Mouse (Mus musculus): Measurements from ENCODE around the gene Etv4. TPM values are rescaled to one million over a fixed set of nuclear protein-coding genes. Genes with fewer than 3 reads are reported as not detected.

The Etv4 gene
- total and polyA plus RNA-seq, 3 experiments = 2.4 to 3.1 (median 2.4) TPM

DNA sequence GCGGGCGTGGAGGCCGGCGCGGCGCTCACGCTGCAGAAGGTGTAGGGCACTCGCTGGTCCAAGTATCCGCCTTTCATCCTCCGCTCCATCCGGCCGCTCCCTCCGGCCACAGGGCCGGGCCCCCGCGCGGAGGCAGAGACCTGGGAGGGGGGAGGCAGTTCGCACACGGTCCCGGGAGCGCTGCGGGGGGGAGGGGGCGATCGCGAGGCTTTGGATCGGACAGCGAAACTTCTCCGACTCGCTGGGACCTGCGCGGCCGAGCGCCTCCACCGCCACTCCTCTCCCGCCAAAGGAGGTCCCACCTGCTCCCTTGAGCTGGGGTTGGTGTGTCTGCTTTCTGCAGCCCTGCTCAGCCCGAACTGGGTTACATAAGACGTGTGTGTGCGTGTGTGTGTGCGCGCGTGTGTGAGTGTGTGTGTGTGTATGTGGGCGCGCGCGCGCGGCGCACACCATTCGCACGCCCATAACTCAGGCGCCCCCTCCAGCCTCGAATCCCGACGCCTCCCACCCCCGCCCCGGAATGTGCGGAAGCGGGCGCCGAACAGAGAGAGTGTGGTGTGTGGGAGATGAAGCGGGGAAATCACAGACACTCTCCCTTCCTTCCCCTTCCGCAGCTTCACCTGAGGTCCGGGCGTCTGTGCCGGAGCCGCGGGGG lies 556 bp downstream of the Etv4 start:
- Histone ChIP-seq H3K9ac (ENCODE audit: insufficient read depth, low read depth) (no peak overlapping the region), H3K27me3 (replicated peaks) (peaks cover 68% of the 10 kb centered on the region), H3K27ac (ENCODE audit: insufficient read depth, low read depth) (no peak overlapping the region), H3K36me3 (replicated peaks in 1 of 2; ENCODE audit: control insufficient read depth in 1 of 2, insufficient read depth in 1 of 2, low read length in 1 of 2) (no peaks in the 10 kb centered on the region), H3K4me1 (ENCODE audit: control insufficient read depth in 1 of 2, insufficient read depth in 2 of 2) (peaks cover 4 to 39% of the 10 kb centered on the region in 2 experiments; a peak in 2 of 4 replicates), H3K9me3 (replicated peaks; ENCODE audit: low read length) (no peaks in the 10 kb centered on the region), H3K4me3 (replicated peaks in 1 of 3; ENCODE audit: low read depth in 2 of 3, low read length in 2 of 3, poor library complexity in 1 of 3) (peak overlapping the region; percentile 28 to 65 (median 53)), H3K79me2 (replicated peaks; ENCODE audit: control insufficient read depth, extremely low read depth, insufficient read depth, poor library complexity, severe bottlenecking) (no peaks in the 10 kb centered on the region), H3K4me2 (ENCODE audit: insufficient read depth, low read depth, poor library complexity, severe bottlenecking) (peak overlapping the region; percentile 96)
- in situ Hi-C loops (cut with MboI; ENCODE audit: low pct_ligation_motif_present, low pct_unique_long_range_greater_than_20kb, low sequenced_read_pairs) = no loop called here
- TF ChIP-seq NRF1 (IDR thresholded peaks at IDR 0.05; ENCODE audit: low read depth, low read length) = peak; percentile 42; the same call in 1 of the 2 replicates
- no peak for TF ChIP-seq HCFC1 (IDR thresholded peaks at IDR 0.05; ENCODE audit: low read depth, low read length)
- peak; percentile 20; the same call in 1 of the 2 replicates for TF ChIP-seq BHLHE40 (IDR thresholded peaks at IDR 0.05; ENCODE audit: low read depth, low read length)
- dilution Hi-C loops (cut with MboI; ENCODE audit: extremely low pct_ligation_motif_present, extremely low pct_unique_long_range_greater_than_20kb, low sequenced_read_pairs) = no loop called here
- peak; percentile 30 for DNase-seq (ENCODE audit: extremely low read depth)

DNA sequence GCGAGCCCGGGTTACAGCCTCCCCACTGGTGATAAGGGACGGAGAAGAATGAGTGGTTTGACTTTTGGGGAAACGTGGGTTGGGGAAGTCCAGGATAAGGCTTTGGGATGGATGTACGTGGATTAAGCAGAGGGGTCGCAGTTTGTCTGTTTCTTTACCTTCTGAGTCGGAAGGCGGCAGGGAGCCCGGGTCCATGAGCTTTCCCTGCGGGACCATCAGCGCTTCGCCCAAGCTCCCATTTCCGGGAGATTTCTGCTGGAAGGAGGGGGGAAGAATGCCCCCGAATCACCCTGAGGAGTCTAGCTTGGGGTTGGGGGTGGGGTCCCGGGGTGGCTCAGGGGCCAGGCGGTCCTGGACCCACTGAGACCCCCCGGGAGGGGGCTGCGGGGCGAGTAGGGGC lies 1.1 kb downstream of the Etv4 start:
- peak overlapping the region; percentile 96 for H3K4me2 ChIP-seq (ENCODE audit: insufficient read depth, low read depth, poor library complexity, severe bottlenecking)
- in situ Hi-C loops (cut with MboI; ENCODE audit: low pct_ligation_motif_present, low pct_unique_long_range_greater_than_20kb, low sequenced_read_pairs) = no loop called here
- no peak overlapping the region for H3K9ac ChIP-seq (ENCODE audit: insufficient read depth, low read depth)
- dilution Hi-C loops (cut with MboI; ENCODE audit: extremely low pct_ligation_motif_present, extremely low pct_unique_long_range_greater_than_20kb, low sequenced_read_pairs) = no loop called here
- no peak overlapping the region for H3K27ac ChIP-seq (ENCODE audit: insufficient read depth, low read depth)
- no peaks in the 10 kb centered on the region for H3K79me2 ChIP-seq (replicated peaks; ENCODE audit: control insufficient read depth, extremely low read depth, insufficient read depth, poor library complexity, severe bottlenecking)
- no peak overlapping the region for H3K4me3 ChIP-seq (replicated peaks in 1 of 3; ENCODE audit: low read depth in 2 of 3, low read length in 2 of 3, poor library complexity in 1 of 3)
- TF ChIP-seq NELFE (IDR thresholded peaks at IDR 0.05; ENCODE audit: low read depth, low read length) (no peak), MAZ (IDR thresholded peaks at IDR 0.05; ENCODE audit: low read depth, low read length) (0 out of 2 replicates have a peak, but pooled peaks have one; percentile 22)
- H3K9me3 ChIP-seq (replicated peaks; ENCODE audit: low read length) = no peaks in the 10 kb centered on the region
- H3K4me1 ChIP-seq (ENCODE audit: control insufficient read depth in 1 of 2, insufficient read depth in 2 of 2) = peaks cover 4 to 39% of the 10 kb centered on the region in 2 experiments; a peak in 2 of 4 replicates
- peaks cover 68% of the 10 kb centered on the region for H3K27me3 ChIP-seq (replicated peaks)
- H3K36me3 ChIP-seq (replicated peaks in 1 of 2; ENCODE audit: control insufficient read depth in 1 of 2, insufficient read depth in 1 of 2, low read length in 1 of 2) = no peaks in the 10 kb centered on the region
- no peak for DNase-seq (ENCODE audit: extremely low read depth)

DNA sequence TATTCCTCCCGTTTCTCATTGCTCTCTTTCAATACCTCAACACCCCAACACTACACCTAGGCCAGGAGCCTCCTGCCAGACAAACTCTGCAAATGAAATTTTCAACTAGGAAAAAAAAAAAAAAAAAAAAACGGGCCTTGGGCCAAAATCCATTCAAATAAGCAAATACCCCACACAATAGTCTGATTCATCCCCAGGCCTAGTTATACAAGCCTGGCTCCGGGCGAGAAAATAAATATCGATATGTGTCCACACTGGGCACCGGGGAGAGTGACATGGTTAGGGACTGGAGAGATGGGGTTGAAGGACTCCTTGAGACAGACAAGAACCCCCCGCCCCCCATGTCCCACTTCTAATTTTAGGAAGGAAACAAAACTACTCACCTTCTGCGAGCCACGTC lies 1.6 kb downstream of the Etv4 start:
- no peak overlapping the region for H3K4me2 ChIP-seq (ENCODE audit: insufficient read depth, low read depth, poor library complexity, severe bottlenecking)

More for the DNA sequence above, 1.6 kb downstream of the Etv4 start:
- no peak for TF ChIP-seq ZNF384 (IDR thresholded peaks at IDR 0.05; ENCODE audit: low read depth, low read length)
- TF ChIP-seq E2F4 (IDR thresholded peaks at IDR 0.05; ENCODE audit: insufficient replicate concordance, low read depth, low read length) = no peak
- TF ChIP-seq POLR2AphosphoS2 (IDR thresholded peaks at IDR 0.05; ENCODE audit: low read depth, low read length) = no peak
- TF ChIP-seq JUN (IDR thresholded peaks at IDR 0.05; ENCODE audit: insufficient read depth, low read depth, low read length) = no peak
- TF ChIP-seq PAX5 (IDR thresholded peaks at IDR 0.05; ENCODE audit: low read length) = no peak
- TF ChIP-seq UBTF (IDR thresholded peaks at IDR 0.05; ENCODE audit: low read depth, low read length) = no peak
- no peak for TF ChIP-seq RAD21 (IDR thresholded peaks at IDR 0.05; ENCODE audit: low read depth, low read length)
- no peak for TF ChIP-seq NELFE (IDR thresholded peaks at IDR 0.05; ENCODE audit: low read depth, low read length)
- TF ChIP-seq IRF4 (IDR thresholded peaks at IDR 0.05; ENCODE audit: low read depth, low read length) = no peak
- no peak for TF ChIP-seq ZMIZ1 (IDR thresholded peaks at IDR 0.05; ENCODE audit: low read depth, low read length)
- no peak for TF ChIP-seq RCOR1 (conservative IDR thresholded peaks at IDR 0.05; ENCODE audit: low read depth, low read length)
- Histone ChIP-seq H3K9ac (ENCODE audit: insufficient read depth, low read depth) (no peak overlapping the region), H3K27me3 (replicated peaks) (peaks cover 67% of the 10 kb centered on the region), H3K4me3 (replicated peaks in 1 of 3; ENCODE audit: low read depth in 2 of 3, low read length in 2 of 3, poor library complexity in 1 of 3) (no peak overlapping the region), H3K9me3 (replicated peaks; ENCODE audit: low read length) (no peaks in the 10 kb centered on the region), H3K79me2 (replicated peaks; ENCODE audit: control insufficient read depth, extremely low read depth, insufficient read depth, poor library complexity, severe bottlenecking) (no peaks in the 10 kb centered on the region), H3K36me3 (replicated peaks in 1 of 2; ENCODE audit: control insufficient read depth in 1 of 2, insufficient read depth in 1 of 2, low read length in 1 of 2) (no peaks in the 10 kb centered on the region), H3K27ac (ENCODE audit: insufficient read depth, low read depth) (no peak overlapping the region), H3K4me1 (ENCODE audit: control insufficient read depth in 1 of 2, insufficient read depth in 2 of 2) (peaks cover 4 to 44% of the 10 kb centered on the region in 2 experiments; a peak in 2 of 4 replicates)
- no peak for DNase-seq (ENCODE audit: extremely low read depth)
- in situ Hi-C loops (cut with MboI; ENCODE audit: low pct_ligation_motif_present, low pct_unique_long_range_greater_than_20kb, low sequenced_read_pairs) = no loop called here
- dilution Hi-C loops (cut with MboI; ENCODE audit: extremely low pct_ligation_motif_present, extremely low pct_unique_long_range_greater_than_20kb, low sequenced_read_pairs) = no loop called here
